Mouse (Mus musculus) CH12.LX (cell line): Measurements from ENCODE around the gene Ptpn14. TPM values are rescaled to one million over a fixed set of nuclear protein-coding genes. Genes with fewer than 3 reads are reported as not detected.

Experiments used
- DNase-seq: peaks from one replicate; pipeline ENCODE4 v3.0.0-alpha.2; 2013; ENCODE audit errors: extremely low read depth
- H3K27ac ChIP-seq: 2 replicates; pipeline ENCODE4 v1.5.1; 2012; ENCODE audit warnings: low read depth, mild to moderate bottlenecking, control low read depth, moderate library complexity; ENCODE audit not compliant: insufficient read depth
- H3K27me3 ChIP-seq: replicated peaks from 2 replicates; pipeline ENCODE3; 2012; ENCODE audit warnings: inconsistent platforms
- H3K36me3 ChIP-seq, 2 experiments: replicated peaks in 1 of 2; 2 replicates each; pipeline versions ENCODE3 to v1.6.1; 2012; ENCODE audit warnings: inconsistent platforms in 1 of 2, low read length in 1 of 2, mild to moderate bottlenecking in 1 of 2, mixed read lengths in 1 of 2, moderate library complexity in 1 of 2; ENCODE audit not compliant: control insufficient read depth in 1 of 2, insufficient read depth in 1 of 2
- H3K4me1 ChIP-seq, 2 experiments: 2 replicates each; pipeline ENCODE4 v1.6.1; 2012; ENCODE audit warnings: inconsistent platforms in 1 of 2, moderate library complexity in 1 of 2; ENCODE audit not compliant: insufficient read depth in 2 of 2, control insufficient read depth in 1 of 2
- H3K4me2 ChIP-seq: 2 replicates; pipeline ENCODE4 v1.6.1; 2012; ENCODE audit warnings: low read depth, mild to moderate bottlenecking, control low read depth; ENCODE audit not compliant: poor library complexity, insufficient read depth, severe bottlenecking
- H3K4me3 ChIP-seq, 3 experiments: fragments of 150-350 bp in 1 of 3; sonication (generic) in 1 of 3; replicated peaks in 1 of 3; 2 replicates each; pipeline versions ENCODE3 to v1.5.1; 2011 to 2012; ENCODE audit warnings: low read depth in 2 of 3, low read length in 2 of 3, mild to moderate bottlenecking in 2 of 3, moderate library complexity in 2 of 3, control low read depth in 1 of 3, improper control_type of control experiment in 1 of 3, inconsistent platforms in 1 of 3, mixed read lengths in 1 of 3; ENCODE audit not compliant: poor library complexity in 1 of 3
- H3K79me2 ChIP-seq: replicated peaks from 2 replicates; pipeline ENCODE4 v1.6.1; 2012; ENCODE audit warnings: mild to moderate bottlenecking, moderate library complexity; ENCODE audit not compliant: control insufficient read depth, poor library complexity, insufficient read depth, severe bottlenecking; ENCODE audit errors: extremely low read depth
- H3K9ac ChIP-seq: 2 replicates; pipeline ENCODE4 v1.6.1; 2012; ENCODE audit warnings: low read depth, mild to moderate bottlenecking, control low read depth, moderate library complexity; ENCODE audit not compliant: insufficient read depth
- H3K9me3 ChIP-seq: replicated peaks from 2 replicates; pipeline ENCODE3; 2012; ENCODE audit warnings: low read length, inconsistent platforms, mixed read lengths
- CHD1 ChIP-seq: IDR thresholded peaks from 2 replicates; pipeline ENCODE4 v1.6.1; 2012; ENCODE audit warnings: low read depth, low read length, improper control_type of control experiment, inconsistent platforms
- CHD2 ChIP-seq: IDR thresholded peaks from 2 replicates; pipeline ENCODE4 v1.6.1; 2011; ENCODE audit warnings: low read length, improper control_type of control experiment
- CTCF ChIP-seq, 2 experiments: IDR thresholded peaks in 1 of 2; conservative IDR thresholded peaks in 1 of 2; 2 replicates each; pipeline ENCODE4 v1.5.1; 2011 to 2012; ENCODE audit warnings: low read depth in 2 of 2, low read length in 2 of 2, improper control_type of control experiment in 1 of 2, inconsistent platforms in 1 of 2, mild to moderate bottlenecking in 1 of 2, moderate library complexity in 1 of 2
- E2F4 ChIP-seq: IDR thresholded peaks from 2 replicates; pipeline ENCODE4 v1.6.1; 2011; ENCODE audit warnings: low read depth, low read length, improper control_type of control experiment; ENCODE audit not compliant: insufficient replicate concordance
- EP300 ChIP-seq: IDR thresholded peaks from 2 replicates; pipeline ENCODE4 v1.6.1; 2011; ENCODE audit warnings: low read length, improper control_type of control experiment
- GABPA ChIP-seq: IDR thresholded peaks from 2 replicates; pipeline ENCODE4 v1.6.1; 2012; ENCODE audit warnings: low read depth, low read length, improper control_type of control experiment, inconsistent platforms; ENCODE audit not compliant: insufficient replicate concordance
- HCFC1 ChIP-seq: IDR thresholded peaks from 2 replicates; pipeline ENCODE4 v1.6.1; 2012; ENCODE audit warnings: low read depth, mild to moderate bottlenecking, inconsistent platforms, low read length, improper control_type of control experiment
- JUN ChIP-seq: IDR thresholded peaks from 2 replicates; pipeline ENCODE4 v1.6.1; 2011; ENCODE audit warnings: low read depth, mild to moderate bottlenecking, low read length, improper control_type of control experiment, moderate library complexity; ENCODE audit not compliant: insufficient read depth
- JUND ChIP-seq: conservative IDR thresholded peaks from 2 replicates; pipeline ENCODE4 v1.6.1; 2011; ENCODE audit warnings: low read depth, low read length, improper control_type of control experiment
- KAT2A ChIP-seq: IDR thresholded peaks from 2 replicates; pipeline ENCODE4 v1.6.1; 2012; ENCODE audit warnings: low read length, improper control_type of control experiment, inconsistent platforms; ENCODE audit not compliant: insufficient replicate concordance
- MAX ChIP-seq: IDR thresholded peaks from 2 replicates; pipeline ENCODE4 v1.6.1; 2011; ENCODE audit warnings: low read length, improper control_type of control experiment
- MAZ ChIP-seq: IDR thresholded peaks from 2 replicates; pipeline ENCODE4 v1.6.1; 2012; ENCODE audit warnings: low read depth, mild to moderate bottlenecking, inconsistent platforms, low read length, improper control_type of control experiment, moderate library complexity
- MYC ChIP-seq: IDR thresholded peaks from 2 replicates; pipeline ENCODE4 v1.6.1; 2011; ENCODE audit warnings: low read depth, mild to moderate bottlenecking, improper control_type of control experiment, low read length
- POLR2A ChIP-seq: IDR thresholded peaks from 2 replicates; pipeline ENCODE4 v1.6.1; 2011; ENCODE audit warnings: low read depth, mild to moderate bottlenecking, improper control_type of control experiment, low read length
- RAD21 ChIP-seq: IDR thresholded peaks from 2 replicates; pipeline ENCODE4 v1.6.1; 2011; ENCODE audit warnings: low read depth, mild to moderate bottlenecking, low read length, improper control_type of control experiment, moderate library complexity
- RCOR1 ChIP-seq: conservative IDR thresholded peaks from 2 replicates; pipeline ENCODE4 v1.6.1; 2012; ENCODE audit warnings: low read depth, mild to moderate bottlenecking, inconsistent platforms, low read length, improper control_type of control experiment
- SMC3 ChIP-seq: IDR thresholded peaks from 2 replicates; pipeline ENCODE4 v1.6.1; 2011; ENCODE audit warnings: low read depth, low read length, improper control_type of control experiment
- TCF12 ChIP-seq: IDR thresholded peaks from 2 replicates; pipeline ENCODE4 v1.6.1; 2014; ENCODE audit warnings: low read depth, mild to moderate bottlenecking, inconsistent platforms, low read length, improper control_type of control experiment
- UBTF ChIP-seq: IDR thresholded peaks from 2 replicates; pipeline ENCODE4 v1.6.1; 2012; ENCODE audit warnings: low read depth, mild to moderate bottlenecking, inconsistent platforms, low read length, improper control_type of control experiment, moderate library complexity
- USF1 ChIP-seq: IDR thresholded peaks from 2 replicates; pipeline ENCODE4 v1.6.1; 2014; ENCODE audit warnings: low read depth, mild to moderate bottlenecking, inconsistent platforms, low read length, improper control_type of control experiment
- ZC3H11A ChIP-seq: IDR thresholded peaks from 2 replicates; pipeline ENCODE4 v1.6.1; 2012; ENCODE audit warnings: low read depth, mild to moderate bottlenecking, inconsistent platforms, low read length, improper control_type of control experiment
- ZKSCAN1 ChIP-seq: IDR thresholded peaks from 2 replicates; pipeline ENCODE4 v1.6.1; 2012; ENCODE audit warnings: low read depth, inconsistent platforms, low read length, improper control_type of control experiment, borderline replicate concordance
- ZMIZ1 ChIP-seq: IDR thresholded peaks from 2 replicates; pipeline ENCODE4 v1.6.1; 2012; ENCODE audit warnings: low read depth, mild to moderate bottlenecking, inconsistent platforms, low read length, improper control_type of control experiment
- dilution Hi-C: fragments of 300-500 bp; cut with MboI; formaldehyde crosslinking; loops from 2 replicates; pipeline ENCODE4 v1.14.3; 2020; ENCODE audit warnings: low sequenced_read_pairs; ENCODE audit not compliant: extremely low pct_unique_long_range_greater_than_20kb, extremely low pct_ligation_motif_present
- in situ Hi-C: fragments of 300-500 bp; cut with MboI; formaldehyde crosslinking; loops from 3 replicates; pipeline ENCODE4 v1.14.3; 2019; ENCODE audit warnings: low sequenced_read_pairs, low pct_ligation_motif_present, low pct_unique_long_range_greater_than_20kb, mixed read lengths
- polyA plus RNA-seq: library from polyadenylated mRNA; unstranded; fragments of >175 nt; gene quantifications from 2 replicates; pipeline ENCODE4 v1.2.1, GENCODE M21; 2012; ENCODE audit warnings: low read depth; ENCODE audit not compliant: insufficient read length
- total RNA-seq, 2 experiments: library from RNA; depleted of rRNA; stranded (reverse); fragments of 300-350 nt in 1 of 2; fragments of >200 nt in 1 of 2; gene quantifications; 2 replicates each; pipeline ENCODE4 v1.2.3; 2012 to 2014

Ptpn14 gene
- total and polyA plus RNA-seq, 3 experiments, result under 0.01 to 0.10 TPM; not detected in 1

GRCm38 (mm10) chr1:189684786-189685415 is 43.2 kb upstream of the Ptpn14 start:
- dilution Hi-C loops, result no loop called here
- Histone ChIP-seq H3K9me3 (no peaks in the 10 kb centered on the region), H3K27ac (no peak overlapping the region), H3K27me3 (no peaks in the 10 kb centered on the region), H3K4me3 (no peak overlapping the region), H3K4me1 (peaks cover 0 to 22% of the 10 kb centered on the region in 2 experiments; a peak in 2 of 4 replicates), H3K79me2 (peaks cover 13% of the 10 kb centered on the region), H3K4me2 (no peak overlapping the region), H3K36me3 (peaks cover 25 to 59% of the 10 kb centered on the region in 2 experiments), H3K9ac (no peak overlapping the region)
- no peak for DNase-seq
- TF ChIP-seq CHD2 (no peak), JUN (no peak), TCF12 (no peak), JUND (no peak), RCOR1 (no peak), MAX (no peak), CTCF (conservative IDR thresholded peaks at IDR 0.05 in 1 of 2, IDR thresholded peaks at IDR 0.05 in 1 of 2; ENCODE audit: low read depth in 2 of 2, low read length in 2 of 2) (no peak), UBTF (no peak), POLR2A (no peak)
- TF ChIP-seq, all 38 proteins: peak for 0
- in situ Hi-C loops, result no loop called here

GRCm38 (mm10) chr1:189686025-189686424 is 42.0 kb upstream of the Ptpn14 start:
- Histone ChIP-seq H3K36me3 (peaks cover 19 to 48% of the 10 kb centered on the region in 2 experiments), H3K27me3 (peaks cover 4% of the 10 kb centered on the region), H3K4me1 (peaks cover 0 to 22% of the 10 kb centered on the region in 2 experiments; a peak in 2 of 4 replicates), H3K27ac (no peak overlapping the region), H3K9me3 (no peaks in the 10 kb centered on the region), H3K4me3 (no peak overlapping the region), H3K79me2 (peaks cover 13% of the 10 kb centered on the region), H3K4me2 (no peak overlapping the region), H3K9ac (no peak overlapping the region)
- no peak for DNase-seq
- TF ChIP-seq CHD1, result no peak
- in situ Hi-C loops (no loop called here), dilution Hi-C loops (no loop called here)

GRCm38 (mm10) chr1:189687654-189688387 is 40.2 kb upstream of the Ptpn14 start, which contains the start of gene Cenpf:
TSS of gene Cenpf (minus strand) at chr1:189688086.
- Histone ChIP-seq H3K9me3 (no peaks in the 10 kb centered on the region), H3K27ac (no peak within 1 kb of the TSS), H3K79me2 (peaks cover 13% of the 10 kb centered on the region), H3K4me2 (peak within 1 kb of the TSS; percentile 96), H3K27me3 (peaks cover 10% of the 10 kb centered on the region), H3K36me3 (peaks cover 9 to 30% of the 10 kb centered on the region in 2 experiments), H3K4me3 (peak within 1 kb of the TSS; percentile 72 to 88 (median 76)), H3K9ac (peak within 1 kb of the TSS; percentile 71), H3K4me1 (peaks cover 0 to 22% of the 10 kb centered on the region in 2 experiments; a peak in 2 of 4 replicates)
- DNase-seq, result peak; percentile 98
- in situ Hi-C loops, result no loop called here
- dilution Hi-C loops, result no loop called here
- no peak for TF ChIP-seq GABPA
- peak; percentile 58; the same call in 1 of the 2 replicates for TF ChIP-seq TCF12
- no peak for TF ChIP-seq ZC3H11A
- no peak for TF ChIP-seq E2F4
- no peak for TF ChIP-seq MYC
- TF ChIP-seq ZKSCAN1, result no peak
- no peak for TF ChIP-seq RAD21
- peak; percentile 39; the same call in 1 of the 2 replicates for TF ChIP-seq KAT2A
- no peak for TF ChIP-seq MAZ
- no peak for TF ChIP-seq RCOR1
- no peak for TF ChIP-seq SMC3
- TF ChIP-seq HCFC1, result peak; percentile 73
- no peak for TF ChIP-seq EP300
- no peak for TF ChIP-seq JUN
- no peak for TF ChIP-seq CHD1
- peak; percentile 49; the same call in 1 of the 2 replicates for TF ChIP-seq ZMIZ1
- TF ChIP-seq USF1, result no peak
